Mouse (Mus musculus) heart, adult 8-10 months (tissue): Measurements from ENCODE around the gene Ran. TPM values are rescaled to one million over a fixed set of nuclear protein-coding genes. Genes with fewer than 3 reads are reported as not detected.
"Not testable (repeated sequence)": the region's sequence is repeated elsewhere in the genome, so short reads cannot be mapped to it uniquely, and the experiment has no call there.

Experiments
- DNase-seq: peaks from one replicate; pipeline ENCODE4 v3.0.0; 2022; ENCODE audit warnings: low spot score
- total RNA-seq, 4 experiments: library from RNA; stranded (reverse); gene quantifications; 2 replicates each; pipeline ENCODE4 v1.2.4; 2022

Gene Ran
- total RNA-seq, result 100 to 1,000 TPM in 2 of 4 experiments, 10 to 100 TPM in 2; 97.6 to 107 (median 102) TPM

DNA sequence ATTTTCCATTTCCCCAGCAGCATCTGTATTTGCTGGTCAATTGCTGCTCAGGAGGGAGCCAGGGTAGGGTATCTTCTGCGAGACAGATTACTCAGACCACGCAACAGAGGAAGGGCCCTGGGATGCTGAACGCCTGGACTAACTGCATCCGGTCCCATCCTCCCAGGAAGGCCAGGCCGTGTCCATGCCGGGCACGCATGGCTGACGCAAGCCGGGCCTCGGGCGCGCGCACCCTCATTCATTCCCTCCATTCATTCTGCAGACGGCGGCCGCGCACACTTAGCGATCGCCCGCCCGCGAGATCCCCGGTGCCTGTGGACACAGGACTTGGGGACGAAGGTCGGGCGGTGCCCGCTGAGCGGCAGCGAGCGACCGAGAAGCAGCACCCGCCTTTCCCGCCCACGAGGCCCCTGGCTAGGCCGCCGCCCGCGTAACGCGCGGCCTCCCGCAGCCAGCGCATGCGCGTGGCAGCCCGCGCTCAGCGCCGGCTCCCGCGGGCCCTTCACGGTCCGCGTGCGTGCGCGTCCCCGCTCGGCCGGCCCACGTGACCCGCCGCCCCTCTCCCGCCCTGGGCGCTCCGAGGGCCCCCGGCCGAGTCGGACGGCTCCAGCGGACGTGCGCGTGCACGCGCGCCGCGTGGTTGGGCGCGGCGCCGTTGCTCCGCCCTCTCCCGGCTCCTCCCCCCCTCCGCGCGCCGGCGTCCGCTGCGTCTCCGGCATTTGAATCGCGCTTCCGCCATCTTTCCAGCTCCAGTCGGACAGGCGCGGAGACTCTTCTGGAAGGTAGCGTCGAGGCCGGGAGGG, at the start of gene Ran:
Gene Ran, plus strand, starts transcription at position 573 of the 803 bp plus-strand sequence.
- DNase-seq, result peak; percentile 87

DNA sequence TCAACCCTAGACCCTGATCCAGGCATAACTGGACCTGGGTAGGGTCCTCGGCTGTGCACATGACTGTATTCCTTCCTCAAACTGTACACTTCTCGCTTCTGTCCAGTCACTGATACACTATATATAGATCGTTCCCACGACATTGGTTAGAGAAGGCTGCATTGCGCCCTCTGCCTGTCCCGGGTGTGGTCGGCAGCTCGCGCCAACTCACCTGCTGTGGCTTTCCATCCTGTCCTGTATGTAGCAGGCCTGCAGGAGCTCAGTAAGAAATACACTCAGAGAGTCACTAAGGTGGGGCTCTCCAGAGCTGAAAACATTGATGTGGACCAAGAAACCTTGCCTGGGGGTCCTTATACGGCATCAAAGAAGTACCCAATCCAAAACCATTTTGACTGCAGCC, 49.0 kb upstream of the Ran start:
- DNase-seq, result no peak

DNA sequence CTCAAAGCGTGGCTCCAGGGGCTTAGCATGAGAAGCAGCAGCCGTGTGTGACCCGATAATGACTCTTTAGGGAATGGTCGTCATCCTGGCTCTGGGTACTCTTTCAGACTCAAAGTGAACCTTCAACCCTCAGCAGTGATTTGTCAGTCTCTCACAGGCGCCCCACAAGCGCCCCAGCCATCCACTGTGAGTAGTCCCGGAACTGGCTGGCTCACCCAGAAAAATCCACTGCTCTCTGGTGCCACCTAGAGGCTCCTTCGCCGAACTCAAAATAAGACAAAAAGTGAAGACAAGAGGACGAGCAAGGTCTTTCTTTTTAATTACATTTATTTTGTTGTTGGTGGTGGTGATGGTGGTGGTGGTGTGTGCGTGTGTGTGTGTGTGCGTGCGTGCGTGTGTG, 48.6 kb upstream of the Ran start:
- peak; percentile 43 for DNase-seq

DNA sequence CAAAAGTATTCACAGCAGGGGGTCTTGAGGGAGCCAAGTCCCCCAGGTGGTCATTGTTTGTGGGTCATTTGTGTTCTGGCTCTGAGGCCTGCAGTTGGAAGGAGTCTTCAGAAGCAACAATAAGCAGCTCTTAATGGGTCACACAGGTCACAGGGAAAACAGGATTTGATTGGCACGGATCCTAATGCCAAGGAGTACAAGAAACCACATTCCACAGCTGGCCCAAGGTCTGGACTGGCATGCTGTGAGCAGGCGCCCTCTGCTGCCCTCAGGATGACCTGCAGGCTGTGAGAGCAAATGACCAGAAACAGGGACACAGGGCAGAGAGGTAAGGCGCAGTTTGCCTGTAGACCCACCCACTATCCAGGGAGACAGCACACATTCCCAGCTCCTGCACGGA, 43.6 kb upstream of the Ran start:
- DNase-seq, result no peak

DNA sequence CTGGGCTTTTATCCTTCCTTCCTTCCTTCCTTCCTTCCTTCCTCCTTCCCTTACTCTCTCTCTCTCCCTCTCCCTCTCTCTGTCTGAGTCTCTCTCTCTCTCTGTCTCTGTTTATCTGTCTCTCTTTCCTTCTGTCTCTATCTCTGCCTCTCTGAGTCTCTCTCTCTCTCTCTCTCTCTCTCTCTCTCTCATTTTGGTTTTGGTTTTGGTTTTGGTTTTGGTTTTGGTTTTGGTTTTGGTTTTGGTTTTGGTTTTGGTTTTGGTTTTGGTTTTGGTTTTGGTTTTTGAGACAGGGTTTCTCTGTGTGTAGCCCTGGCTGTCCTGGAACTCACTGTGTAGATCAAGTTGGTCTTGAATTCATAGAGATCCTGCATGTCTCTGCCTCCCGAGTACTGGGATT, 42.4 kb upstream of the Ran start:
- not testable (repeated sequence) for DNase-seq

DNA sequence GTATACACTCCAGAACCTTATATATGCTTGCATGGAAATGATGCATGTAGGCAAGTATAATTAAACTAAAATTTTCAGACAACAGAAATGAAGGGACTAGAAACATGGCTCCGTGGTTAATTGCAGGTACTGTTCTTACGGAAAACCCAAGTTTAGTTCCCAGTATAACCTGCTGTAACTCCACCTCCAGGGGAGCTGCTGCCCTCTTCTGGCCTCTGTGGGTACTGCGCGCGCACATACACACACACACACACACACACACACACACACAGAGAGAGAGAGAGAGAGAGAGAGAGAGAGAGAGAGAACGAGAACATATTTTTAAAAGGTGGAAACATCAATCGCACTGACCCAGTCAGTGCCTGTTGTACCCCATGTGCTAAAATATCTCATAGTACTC, 40.9 kb upstream of the Ran start:
- DNase-seq, result no peak

DNA sequence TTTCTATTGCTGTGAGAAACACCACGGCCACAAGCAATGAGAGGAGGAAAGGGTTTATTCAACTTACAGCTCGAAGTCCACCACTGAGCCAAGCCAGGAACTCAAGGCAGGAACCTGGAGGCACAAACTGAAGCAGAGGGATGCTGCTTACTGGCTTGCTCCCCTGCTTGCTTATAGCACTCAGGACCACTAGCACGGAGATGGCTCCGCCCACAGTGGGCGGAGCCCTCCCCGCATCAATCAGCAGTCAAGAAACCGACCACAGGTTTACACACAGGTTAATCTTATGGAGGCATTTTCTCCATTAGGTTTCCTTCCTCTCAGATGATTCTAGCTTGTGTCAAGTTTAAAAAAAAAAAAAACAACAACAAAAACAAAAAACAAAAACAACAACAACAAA, 39.0 kb upstream of the Ran start:
- DNase-seq, result no peak

DNA sequence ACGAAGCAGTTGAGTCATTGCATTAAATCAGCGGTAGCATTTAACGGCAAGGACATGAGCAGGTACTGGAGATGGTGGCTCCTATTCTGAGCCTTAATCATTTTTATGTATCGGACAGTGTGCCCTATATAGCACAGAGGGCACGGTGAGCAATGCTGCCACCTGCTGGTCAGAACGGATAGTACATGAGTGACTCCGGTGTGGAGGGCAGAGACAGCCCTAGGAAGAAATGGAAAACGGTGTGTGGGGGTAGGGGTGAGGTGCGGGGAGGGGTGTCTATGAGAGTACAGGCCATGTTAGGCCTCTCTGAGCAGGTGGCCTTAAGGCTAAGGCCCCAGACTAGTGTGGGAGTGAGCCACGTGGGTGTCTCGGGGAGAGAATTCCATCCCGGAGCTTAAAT, 38.3 kb upstream of the Ran start:
- peak; percentile 38 for DNase-seq

DNA sequence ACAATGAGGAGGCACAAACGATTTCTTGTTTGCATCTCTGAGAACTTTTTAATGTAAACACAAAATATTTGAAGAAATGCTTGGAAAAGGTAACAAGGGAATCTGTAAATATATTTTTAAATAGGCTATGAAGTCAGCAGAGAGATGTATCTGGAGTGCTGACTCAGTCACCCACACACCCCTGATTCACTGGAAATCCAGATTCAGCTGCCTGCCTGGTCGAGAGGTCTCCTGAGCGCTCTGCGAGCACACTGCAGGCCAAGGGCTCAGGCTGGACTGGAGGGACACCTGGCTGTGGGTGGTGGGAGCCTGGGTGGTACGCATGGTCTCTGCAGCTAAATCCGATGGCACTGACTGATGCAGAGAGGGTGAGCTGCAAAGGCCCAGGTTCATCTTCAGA, 35.3 kb upstream of the Ran start:
- DNase-seq, result no peak

DNA sequence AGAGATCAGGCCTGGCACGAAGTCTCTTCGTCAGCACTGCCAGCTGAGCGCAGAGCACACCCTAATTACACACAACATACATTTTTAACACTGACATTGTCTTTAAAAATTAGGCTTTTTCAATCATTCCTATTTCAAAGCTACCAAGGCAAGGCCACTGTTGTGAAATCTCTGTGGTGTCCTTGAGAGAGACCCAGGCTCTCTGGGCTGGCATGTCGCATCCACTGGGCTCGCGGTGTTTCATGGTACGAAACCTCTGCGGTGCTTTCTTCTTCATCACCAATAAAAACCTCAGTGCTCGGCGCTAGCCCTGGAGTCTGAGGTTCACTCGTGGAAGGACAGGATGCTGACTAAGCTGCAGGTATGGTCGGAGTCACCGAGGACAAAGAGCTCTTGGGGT, 33.9 kb upstream of the Ran start:
- no peak for DNase-seq

DNA sequence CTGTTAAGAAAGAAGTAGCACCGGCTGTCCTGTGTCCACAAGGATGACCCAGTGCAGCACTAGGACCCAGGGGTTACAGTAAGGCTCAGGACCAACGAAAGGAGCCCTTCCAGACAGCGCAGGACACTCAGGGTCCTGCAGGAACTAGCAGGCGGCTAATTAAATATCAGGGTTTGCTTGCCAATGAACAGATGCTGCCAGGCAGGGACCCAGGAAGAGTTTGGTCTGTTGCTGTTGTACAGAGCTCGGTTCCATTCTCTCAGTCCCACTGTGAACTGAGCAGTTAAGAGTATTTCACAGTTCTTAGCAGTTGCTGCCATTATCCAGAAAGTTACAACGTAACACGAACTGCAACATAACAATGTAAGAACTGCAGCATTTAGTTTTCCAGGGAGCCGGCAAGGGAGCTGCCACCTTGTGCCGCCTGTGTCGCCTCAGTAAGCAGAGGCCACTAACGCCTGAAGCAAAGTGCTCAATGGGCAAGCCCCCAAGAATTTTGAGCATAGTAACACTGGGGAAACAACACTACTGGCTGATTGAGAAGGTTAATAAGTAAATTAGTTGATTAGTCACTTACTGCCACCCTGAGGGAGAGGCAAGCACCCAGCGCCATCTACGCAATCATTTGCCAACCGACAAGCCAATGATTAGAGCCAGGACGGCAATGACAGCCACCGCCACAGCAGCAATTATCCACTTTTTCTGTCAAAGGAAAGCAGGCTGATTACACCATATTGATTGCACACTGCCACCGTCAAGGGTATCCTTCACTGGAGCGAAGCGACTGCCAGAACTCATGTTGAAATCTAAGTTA, 32.5 kb upstream of the Ran start:
- DNase-seq, result no peak

DNA sequence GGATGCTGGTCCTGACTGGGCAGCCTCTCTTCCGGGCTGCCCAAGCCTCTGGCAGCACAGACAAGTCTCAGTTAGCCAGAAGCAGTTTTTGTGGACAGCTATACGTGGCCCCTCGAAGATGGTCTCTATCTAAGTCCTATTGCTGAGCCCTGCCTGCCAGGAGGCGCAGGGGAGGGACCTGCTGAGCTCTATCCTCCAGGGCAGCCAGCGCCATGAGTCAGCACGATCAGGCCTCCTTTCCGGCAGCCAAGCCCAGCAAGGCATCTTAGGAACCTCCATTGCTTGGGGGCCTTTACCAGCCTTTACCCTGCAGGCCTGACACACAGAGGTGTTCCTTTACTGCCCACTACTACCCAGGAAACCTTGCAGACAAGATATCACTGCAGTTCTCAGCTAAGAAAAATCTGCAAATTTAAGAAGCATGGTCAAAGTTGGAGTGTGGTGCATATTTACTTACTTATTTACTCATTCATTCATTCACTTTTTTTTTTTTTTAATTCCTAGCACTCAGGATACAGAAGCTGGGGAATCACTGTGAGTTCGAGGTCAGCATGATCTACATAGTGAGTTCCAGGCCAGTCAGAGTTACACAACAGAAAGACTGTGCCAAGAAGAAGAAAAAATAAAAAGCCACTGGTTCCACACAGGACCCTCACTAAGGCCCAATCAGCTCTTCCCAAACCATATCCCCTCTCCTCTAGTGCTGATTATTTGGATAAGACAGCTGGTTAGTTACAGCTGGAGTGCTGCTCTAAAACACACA, 19.0 kb upstream of the Ran start:
- DNase-seq, result peak; percentile 19

DNA sequence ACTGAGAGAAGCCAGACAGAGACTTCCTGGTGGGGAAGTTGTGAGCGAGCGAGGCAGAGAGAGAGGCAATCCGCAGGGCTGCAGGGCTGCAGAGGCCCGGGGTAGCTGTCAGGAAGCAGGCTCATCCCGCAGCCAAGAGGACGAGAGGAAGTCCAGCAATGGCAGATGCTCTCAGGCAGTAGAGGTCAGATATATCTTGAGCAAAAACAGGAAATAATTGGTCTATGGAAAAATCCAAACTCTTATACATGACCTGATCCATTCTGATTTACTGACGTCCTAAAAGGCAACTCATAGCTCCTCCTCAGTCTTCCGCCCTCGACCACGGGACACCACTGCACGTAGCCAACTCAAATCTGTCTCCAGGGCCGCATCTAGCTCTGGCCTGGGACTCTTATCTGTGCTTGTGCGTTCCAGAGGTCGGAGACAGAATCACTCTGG, 17.3 kb upstream of the Ran start:
- peak; percentile 57 for DNase-seq

DNA sequence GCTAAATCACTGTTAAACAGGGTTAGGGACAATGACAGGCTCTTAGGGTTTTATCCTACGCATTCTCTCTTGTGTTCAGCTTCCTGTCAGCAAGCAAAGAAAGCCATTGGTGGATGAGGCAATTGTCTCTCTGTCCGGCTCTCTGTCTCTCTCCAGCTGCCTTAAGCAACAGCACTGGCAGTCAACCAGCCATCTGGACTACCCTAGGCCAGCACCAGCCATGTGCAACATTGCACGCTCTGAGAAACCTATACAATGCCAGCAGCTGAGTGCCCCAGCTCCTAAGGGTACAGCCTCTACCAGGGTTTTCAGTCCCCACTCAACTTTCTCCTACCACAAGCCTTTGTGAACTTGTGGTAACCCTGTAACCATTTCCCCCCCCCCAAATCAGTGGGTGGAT, 14.5 kb upstream of the Ran start:
- peak; percentile 26 for DNase-seq

DNA sequence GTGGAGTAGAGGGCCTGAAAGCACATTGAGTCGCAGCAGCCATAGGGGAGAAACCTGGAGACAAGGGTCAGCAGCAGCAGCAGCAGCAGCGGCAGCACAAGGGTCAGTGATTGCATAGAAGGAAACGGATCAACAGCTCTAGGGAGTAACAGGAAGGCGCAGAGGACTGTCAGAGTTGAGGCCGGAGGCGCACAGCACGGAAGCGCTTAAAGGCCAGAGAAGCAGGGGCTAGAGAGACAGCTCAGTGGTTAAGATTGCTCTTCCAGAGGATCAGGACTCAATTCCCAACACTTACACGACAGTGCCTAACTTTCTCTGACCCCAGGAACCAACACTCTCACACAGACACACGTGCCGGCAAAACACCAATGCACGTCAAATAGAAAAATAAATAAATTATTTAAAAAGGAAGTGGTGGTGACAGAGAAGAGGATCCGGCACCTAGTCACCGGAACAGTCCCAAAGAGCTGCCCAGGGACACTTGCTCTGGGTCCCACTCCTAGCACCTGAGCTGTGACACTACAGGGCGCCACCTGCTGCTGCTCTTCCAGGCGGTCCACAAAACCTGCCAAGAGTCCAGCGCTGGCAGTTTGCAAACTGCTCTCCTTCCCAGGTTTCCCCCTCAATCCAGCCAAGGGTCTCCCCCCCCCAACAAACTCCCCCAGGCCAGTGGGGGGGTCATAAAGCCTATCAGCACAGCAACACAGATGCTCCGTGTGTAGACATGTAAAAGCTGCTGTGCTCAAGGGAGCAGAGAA, 13.7 kb upstream of the Ran start:
- DNase-seq, result peak; percentile 32

DNA sequence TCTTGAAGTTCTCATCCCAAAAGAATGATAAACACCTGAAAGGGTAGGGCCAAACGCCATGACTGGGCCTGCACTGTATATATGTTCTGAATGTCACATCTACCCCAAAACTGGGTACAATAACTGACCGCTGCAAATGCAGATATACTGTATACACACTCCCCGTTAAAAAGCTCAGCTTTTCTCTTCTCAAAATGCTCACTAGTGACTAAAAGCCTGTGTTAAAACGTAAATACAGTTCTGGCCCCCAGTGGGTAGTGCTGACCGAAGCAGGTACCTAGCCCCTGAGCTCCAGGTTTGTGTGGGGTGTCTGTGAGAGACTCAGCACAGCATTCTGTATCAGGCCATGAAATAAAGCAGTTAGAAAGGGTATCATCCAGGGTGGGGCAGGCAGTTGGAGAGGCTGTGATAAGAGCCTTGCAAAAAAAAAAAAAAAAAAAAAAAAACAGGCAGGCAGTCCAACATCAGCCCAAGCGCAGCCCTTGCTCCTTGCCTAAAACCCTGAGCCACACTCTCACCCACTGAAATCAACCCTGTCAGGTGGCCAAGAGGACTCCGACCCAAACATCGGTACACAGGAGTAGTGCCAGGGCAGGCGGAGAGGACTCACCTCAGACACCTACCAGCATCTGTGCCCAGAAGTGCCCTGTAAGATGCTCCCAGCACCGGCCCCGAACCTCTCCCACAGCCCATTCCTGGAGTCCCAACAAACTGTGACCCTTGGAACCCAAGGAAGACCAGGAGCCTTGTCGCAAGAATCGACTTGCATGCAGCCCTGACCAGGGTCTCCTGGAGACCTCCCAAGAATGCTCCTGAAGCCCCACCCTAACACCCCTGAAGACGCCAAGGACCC, 12.5 kb upstream of the Ran start:
- peak; percentile 21 for DNase-seq

DNA sequence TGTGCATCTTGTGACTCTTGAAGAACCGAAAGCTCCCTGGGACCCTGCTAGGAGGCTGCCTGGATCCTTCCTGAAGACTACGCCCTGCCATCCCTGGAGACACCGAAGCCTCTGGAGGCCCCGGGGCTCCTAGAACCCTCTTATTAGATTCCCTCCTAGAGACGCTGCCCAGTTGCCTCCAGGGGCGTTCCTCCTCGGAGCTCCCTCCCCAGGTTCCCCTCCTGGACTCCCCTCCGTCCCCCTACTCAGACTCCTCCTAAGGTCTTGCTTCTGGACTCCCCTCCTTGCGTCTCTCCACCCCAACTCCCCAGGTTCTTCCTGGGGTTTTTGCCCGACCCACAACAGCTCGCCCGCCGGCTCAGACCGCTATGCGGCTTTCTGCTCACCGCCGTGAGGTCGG, 11.9 kb upstream of the Ran start:
- peak; percentile 35 for DNase-seq

DNA sequence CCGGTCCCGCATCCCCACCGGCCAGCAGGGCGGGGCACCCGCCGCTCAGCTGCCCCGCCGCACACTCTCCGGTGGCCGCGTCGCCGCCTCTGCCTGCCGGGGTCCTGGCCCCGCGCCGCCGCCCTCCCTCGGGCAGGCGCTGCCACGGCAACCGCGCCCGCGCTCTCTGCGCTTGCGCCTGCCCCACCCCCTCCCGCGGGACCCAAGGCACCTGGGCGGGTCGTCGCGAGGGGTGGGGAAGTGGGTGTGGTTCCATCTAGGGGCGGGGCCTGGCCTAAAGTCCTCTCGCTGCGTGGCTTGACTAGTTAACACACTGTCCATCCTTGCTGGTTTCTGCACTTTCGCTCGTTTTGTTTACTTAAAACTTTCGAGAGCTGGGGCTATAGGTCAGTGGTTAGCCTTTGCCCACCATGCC, 11.4 kb upstream of the Ran start, which contains the start of gene Stx2:
Gene Stx2, minus strand, starts transcription at position 163 of the 415 bp plus-strand sequence.
- peak; percentile 92 for DNase-seq

DNA sequence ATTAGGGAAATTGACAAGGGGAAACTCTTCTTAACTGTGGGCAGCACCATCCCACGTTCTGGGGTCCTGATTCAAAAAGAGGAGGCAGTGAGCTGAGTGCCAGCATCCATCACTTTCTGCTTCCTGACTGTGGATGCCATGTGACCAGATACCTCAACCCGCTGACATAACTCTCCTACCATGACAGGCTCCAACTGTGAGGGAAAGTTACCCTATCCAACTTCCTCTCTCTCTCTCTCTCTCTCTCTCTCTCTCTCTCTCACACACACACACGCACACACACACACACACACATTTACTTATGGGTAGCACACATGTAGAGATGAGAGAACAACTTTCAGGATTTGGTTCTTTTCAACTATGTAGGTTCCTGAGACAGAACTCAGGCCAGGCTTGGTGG, 10.3 kb upstream of the Ran start:
- DNase-seq, result no peak

DNA sequence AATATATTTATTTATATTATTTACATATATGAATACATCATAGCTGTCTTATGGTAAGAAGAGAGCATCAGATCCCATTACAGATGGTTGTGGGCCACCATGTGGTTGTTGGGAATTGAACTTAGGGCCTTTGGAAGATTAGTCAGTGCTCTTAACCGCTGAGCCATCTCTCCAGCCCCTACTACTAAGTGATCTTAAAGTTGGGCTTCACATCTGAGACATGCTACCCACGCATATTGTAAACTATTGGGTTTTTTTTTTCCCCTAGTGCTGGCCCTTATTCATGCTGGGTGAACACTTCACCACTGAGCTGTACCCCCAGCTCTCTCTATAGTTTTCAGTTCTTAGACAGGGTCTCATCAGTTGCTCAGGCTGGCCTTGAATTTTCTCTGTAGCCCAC, 8.9 kb upstream of the Ran start:
- no peak for DNase-seq
